Mouse (Mus musculus): Measurements from ENCODE around the gene Dclk1.

The Dclk1 gene

DNA sequence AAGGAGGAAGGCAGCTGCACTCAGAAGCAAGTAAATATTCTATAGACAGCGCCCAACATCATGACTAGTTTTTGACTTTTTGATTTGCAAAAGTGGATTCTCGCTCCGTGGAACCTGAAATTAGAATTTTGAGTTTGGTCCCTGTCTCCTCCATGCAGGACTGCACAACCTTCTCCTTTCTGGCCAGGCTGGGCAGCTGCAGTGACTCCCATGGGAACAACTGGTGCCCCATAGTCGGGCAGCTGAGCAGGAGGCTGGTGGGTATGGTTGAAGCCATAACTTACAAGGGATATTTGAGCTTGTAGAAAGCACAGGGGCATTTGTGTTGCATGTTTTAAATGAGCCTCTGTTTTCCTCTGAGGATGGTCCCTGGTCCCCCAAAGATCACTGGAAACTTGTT, 88.3 kb downstream of the Dclk1 start:
- no peak for DNase-seq (ENCODE audit: extremely low spot score, low read depth, low spot score)

DNA sequence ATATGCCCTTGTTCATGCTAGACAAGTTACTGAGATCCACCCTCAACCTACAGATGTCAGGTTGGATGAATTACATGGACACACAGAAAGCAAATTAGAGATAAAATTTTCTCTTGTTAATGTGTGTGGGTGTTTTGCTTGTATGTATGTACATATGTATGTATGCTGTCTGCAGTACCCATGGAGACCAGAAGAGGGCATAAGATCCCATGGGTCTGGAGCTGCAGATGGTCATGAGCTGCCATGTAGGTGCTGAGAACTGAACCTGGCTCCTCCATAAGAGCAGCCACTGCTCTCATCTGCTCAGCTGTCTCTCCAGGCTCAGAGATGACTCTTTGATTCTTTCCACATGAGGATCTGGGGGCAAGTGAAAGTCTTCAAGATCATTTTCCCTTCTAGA, 89.5 kb downstream of the Dclk1 start:
- DNase-seq (ENCODE audit: extremely low spot score, low read depth, low spot score): no peak

DNA sequence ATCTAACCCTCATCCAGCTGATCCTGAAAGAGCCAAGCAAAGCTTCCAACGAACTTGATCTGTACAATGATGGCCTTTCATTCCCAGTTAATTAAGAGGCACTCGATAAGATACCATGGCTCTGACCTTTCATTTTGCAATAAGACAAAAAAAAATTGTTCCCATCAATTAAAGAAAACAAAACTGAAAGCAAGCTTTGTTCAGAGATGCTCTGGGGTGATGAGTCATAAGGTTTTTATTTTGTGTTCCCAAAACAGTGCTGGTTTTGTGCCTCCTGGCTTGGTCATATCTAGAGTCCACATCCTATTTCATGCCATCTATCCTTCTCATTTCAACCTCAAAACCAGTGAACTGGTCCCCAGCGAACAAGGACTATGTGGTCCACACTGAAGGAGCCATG, 91.3 kb downstream of the Dclk1 start:
- DNase-seq (ENCODE audit: extremely low spot score, low read depth, low spot score): no peak

DNA sequence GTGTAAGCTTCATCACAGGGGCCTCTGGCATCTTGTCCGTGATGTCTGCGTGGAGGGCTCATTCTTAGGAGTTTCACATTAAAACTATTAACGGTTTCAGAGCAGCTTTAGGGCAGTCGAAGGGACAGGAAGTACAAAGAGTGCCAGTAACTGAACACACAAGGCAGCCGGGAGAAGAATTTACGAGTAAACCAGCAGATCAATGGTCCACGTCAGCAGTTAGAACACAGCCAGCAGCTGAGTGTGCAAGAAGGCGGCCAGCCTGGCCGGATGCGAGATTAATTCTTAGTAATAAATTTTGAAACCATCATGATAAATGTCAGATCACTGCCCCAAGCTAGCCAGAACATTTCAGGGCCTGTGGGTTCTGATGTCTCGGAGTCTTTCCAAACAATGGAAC, 94.7 kb downstream of the Dclk1 start:
- no peak for DNase-seq (ENCODE audit: extremely low spot score, low read depth, low spot score)

DNA sequence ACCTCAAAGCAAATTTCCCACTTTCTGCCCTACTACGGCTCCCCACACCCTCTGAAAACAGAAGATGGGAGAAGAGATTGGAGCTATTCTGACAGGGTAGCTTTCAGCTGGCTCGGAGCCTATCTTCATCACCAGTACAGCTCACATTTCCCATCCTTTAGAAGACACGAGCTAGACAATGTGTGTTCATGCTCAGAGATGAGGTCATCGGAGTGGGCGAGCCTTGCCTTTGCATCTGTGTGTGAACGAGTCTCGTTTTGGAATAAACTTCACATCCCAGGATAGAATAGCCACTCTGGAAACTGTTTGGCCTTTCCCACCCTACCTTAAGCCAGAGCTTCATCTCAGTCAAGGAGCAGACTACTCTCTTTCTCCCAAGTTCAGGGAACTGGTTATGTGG, 95.5 kb downstream of the Dclk1 start:
- no peak for DNase-seq (ENCODE audit: extremely low spot score, low read depth, low spot score)

DNA sequence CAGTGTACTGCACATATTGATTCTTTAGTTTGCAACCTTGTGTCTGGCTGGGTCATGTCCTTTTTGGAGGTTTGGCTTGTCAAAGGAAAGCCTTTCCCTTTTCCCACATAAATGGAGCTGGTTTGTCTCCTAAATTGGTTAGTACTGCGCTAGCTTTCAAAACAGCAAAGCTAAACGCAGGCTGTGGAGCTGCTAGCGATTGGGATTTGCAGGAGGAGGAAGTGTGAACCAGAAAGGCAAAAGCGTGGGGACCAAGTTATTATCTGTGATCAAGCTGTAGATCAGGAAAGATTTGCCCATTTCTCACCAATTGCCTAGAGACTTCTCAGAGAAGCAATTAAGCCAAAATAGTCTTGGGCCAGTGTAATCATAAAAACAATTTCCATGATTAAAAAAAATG, 100.3 kb downstream of the Dclk1 start:
- no peak for DNase-seq (ENCODE audit: extremely low spot score, low read depth, low spot score)

DNA sequence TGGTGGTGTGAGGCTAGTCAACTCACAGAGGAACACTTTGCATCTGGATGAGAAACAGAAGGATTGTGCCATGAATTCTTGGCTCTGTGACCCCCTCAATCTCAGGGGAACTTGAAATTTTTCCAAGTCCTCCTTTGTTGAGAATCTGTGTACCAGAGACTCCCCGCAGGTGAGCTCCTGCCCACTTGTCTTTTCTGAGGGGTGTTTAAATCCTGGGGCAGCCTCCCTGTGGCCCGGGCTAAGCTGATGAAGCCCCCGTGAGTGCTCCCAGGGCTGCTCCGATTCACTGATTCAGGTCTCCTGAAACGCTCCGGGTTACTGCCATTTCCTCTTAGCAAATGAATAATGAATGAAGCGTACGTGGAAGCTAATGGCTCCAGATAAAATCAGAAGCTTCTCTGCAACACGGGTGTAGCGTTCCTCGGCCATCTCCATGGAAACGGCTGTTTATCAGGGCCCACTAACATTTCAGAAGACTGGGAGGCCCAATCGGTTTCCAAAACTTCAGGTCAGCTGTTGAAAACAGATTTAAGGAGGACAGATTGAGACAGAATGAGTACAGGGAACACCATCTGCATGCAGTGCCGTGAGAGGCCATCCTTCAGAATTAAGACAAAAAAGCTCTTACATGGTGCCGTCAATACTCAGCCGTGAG, 105.3 kb downstream of the Dclk1 start:
- DNase-seq (ENCODE audit: extremely low spot score, low read depth, low spot score): no peak

DNA sequence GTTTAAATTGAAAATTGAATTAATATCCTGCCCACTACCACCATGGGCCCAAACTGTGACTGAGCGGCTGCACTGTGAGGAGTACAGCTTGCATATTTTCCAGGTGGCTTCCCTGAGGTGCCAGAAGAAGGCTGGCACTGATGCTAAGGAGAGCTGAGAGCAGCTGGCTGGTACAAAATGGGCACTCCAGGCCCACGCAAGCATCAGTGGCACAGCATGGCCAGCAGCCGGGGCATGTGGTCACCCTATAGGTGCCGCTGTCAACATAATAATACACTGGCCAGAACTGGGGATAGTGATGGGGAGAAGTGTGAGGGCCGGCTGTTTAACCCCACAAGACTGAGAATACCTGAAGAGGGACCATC, 105.8 kb downstream of the Dclk1 start:
- no peak for DNase-seq (ENCODE audit: extremely low spot score, low read depth, low spot score)

DNA sequence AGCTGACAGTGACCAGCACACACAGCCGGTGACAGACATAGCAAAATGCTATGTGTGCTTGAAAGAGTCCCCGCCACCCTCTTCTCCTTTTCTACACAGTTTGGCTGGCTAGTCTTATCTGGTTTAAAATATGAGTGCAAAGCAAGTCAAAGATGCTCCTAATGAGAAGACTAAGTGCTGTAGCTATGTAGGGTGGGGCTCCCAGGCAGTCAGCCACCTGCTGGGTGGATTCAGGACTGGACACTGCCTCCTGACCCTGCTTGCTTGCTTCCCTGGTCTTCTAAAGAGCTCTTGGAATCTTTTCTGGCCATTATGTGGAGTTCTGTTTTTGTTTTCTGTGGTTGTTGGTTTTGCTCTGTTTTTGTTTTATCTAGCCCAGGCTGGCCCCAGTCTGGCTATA, 108.0 kb downstream of the Dclk1 start:
- no peak for DNase-seq (ENCODE audit: extremely low spot score, low read depth, low spot score)

DNA sequence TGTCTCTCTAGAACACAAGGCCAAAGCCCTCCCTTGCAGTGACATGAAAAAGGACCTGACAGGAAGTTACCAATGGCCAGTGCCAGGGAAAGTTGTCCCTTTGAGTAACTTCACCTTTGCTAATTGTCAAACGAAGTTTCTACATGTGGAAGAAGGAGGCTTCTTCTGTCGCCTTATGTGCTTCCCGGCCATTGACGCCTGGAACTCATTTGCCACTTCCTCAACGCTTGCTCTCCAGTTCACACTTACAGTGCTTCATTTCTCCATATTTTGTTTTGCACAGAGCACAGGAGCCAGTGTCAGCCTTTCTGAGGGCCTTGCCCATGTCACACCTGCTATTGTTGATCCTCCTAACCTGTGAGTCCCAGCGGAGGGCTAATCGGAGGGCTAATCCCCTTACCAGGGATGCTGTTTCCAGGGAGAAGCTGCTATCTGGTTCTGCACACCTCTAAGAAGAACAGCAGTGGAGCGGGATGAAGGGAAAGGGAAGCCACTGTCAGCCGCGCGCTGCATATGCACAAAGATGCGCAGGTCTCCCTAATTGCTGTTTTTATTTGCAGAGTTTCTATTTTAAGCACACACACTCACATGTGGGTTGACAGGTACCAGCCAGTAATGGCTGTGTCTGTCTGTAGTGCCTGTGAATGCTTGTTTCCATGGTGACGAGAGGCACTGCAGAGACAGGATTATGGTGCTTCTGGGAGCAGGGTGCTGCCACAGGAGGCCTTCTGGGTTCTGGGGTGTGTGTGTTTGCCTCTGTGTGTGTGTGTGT, 109.3 kb downstream of the Dclk1 start:
- no peak for DNase-seq (ENCODE audit: extremely low spot score, low read depth, low spot score)

DNA sequence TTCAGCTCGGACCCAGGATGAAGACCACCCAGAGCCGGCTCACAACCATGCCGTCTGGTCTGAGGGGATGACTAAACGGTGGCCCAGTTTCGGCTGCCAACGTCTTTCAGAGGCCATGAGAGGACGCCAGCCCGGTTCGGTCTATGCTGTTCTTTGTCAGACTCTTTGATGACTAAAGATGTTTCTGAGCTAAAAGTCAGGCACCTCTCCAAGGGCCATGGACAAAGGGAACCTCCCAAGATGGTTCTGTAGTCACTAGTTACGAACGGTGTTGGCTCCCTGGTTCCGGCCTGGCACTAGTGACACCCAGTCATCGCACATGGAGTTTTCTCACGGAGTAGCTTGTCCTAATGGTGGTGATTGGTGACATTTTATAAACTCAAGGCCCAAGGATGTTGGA, 110.4 kb downstream of the Dclk1 start:
- no peak for DNase-seq (ENCODE audit: extremely low spot score, low read depth, low spot score)

DNA sequence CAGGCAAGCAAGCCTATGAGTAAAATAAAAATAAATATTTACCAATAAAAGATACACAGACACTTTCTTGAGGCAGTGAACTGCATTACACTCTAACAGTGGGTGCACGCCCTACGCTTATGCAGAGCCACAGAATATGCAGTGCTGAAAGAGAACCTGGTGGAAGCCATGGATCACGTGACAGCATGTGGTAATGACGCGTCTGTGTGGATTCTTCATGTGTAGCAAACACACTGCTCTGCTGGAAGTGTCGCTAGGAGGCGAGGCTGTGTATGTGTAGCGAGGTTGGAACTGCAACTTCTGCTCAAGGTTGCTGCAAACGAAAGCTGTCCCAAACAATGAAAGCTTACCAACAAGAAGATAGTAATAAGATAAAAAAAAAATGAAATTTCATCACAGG, 111.0 kb downstream of the Dclk1 start:
- DNase-seq (ENCODE audit: extremely low spot score, low read depth, low spot score): no peak

DNA sequence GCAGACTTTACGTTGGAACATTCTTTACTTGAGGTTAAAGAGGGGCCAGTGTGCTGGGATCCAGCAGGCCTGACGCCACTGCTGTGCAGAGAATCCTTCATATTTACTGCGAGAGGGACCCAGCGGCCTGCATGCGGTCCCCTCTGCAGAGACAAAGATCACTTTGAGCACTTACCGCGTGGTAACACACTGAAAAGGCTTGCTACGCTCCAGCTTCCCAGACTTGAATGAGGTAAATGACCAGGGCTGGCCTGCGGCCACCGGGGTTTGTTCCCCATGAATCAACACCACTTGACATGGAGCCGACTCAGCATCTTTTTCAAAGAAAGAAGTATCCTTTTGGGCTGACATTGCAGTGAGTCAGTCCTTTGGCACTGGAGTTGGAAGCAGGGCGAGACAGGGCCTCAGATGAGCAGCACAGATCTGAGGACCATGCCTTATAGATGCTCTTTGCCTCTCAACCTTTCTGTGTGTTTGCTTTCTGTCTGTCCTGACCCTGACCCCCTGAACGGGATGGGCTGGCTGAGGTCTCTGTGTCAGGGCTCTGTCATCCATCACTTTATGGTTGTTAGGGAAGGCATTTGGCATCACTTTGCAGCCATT, 111.8 kb downstream of the Dclk1 start:
- DNase-seq (ENCODE audit: extremely low spot score, low read depth, low spot score): no peak

DNA sequence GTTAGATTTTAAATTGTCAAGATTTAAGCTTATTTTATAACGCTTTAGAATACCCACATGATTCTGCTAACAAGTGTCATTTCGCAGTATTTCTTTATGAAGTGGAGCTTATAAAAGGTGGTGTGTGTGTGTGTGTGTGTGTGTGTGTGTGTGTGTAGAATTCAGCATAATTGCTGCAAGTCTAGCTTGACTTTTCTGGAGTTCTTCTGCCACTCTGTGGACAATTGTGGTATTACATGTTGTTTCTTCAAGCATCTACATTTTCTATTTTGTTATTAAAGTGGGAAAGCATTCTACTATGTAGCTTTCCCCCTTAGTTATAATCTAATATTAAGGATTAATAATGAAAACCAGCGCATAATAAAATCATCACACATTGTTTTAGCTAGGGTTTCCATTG, 112.6 kb downstream of the Dclk1 start:
- DNase-seq (ENCODE audit: extremely low spot score, low read depth, low spot score): peak; percentile 80

DNA sequence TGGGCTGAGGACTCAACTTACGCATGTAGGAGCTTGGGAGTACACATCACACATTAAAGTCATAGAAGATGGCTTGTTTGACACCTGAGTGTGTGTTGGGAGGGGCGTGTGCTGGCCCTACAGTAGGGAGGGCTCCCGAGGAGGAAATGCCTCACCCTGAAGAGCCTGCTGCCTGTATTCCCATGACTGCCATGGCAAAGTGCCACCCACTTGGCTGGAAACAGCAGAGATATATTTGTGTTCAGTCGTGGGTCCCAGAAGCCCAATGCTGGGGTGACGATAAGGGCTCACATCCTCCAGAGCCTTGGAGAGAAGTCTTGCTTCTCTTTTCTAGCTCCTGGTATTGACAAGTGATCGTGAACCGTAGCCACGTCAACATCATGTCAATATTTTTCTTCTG, 116.3 kb downstream of the Dclk1 start:
- no peak for DNase-seq (ENCODE audit: extremely low spot score, low read depth, low spot score)

DNA sequence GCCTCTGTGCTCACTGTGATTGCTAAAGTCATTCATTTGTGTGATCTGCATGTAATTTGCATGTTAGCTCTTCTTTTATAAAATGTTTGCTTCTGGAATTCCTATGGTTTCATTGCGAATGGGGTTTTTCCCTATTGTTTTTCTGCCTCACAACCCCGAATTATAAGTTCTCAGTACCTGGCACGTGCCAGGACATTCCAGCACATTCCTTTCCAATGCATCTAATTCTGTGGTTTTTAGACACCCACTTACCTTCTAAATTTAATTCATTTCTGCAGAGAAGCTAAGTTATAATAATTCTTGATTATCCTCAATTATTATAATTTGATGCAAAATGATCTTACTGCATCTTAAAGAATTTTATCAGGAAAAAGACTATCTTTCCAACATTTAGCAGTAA, 118.7 kb downstream of the Dclk1 start:
- DNase-seq (ENCODE audit: extremely low spot score, low read depth, low spot score): no peak

DNA sequence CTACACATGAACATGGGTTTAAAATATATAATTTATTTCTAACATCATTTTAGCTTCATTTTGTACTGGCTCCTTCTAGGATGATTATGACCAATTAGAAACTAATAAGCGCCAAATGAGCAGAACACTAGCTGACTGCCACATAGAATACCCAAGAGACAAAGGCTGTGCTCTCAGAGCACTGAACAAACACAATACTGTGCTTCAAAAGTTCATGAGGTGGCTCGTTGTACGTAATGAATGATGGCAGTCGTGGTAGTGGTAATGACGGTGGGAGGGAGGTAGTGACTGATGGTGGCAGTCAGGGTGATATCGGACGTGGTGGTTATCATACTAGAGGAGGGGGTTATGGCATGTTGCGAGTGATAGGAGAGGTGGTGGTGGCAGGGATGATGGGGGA, 125.0 kb downstream of the Dclk1 start:
- DNase-seq (ENCODE audit: extremely low spot score, low read depth, low spot score): no peak

DNA sequence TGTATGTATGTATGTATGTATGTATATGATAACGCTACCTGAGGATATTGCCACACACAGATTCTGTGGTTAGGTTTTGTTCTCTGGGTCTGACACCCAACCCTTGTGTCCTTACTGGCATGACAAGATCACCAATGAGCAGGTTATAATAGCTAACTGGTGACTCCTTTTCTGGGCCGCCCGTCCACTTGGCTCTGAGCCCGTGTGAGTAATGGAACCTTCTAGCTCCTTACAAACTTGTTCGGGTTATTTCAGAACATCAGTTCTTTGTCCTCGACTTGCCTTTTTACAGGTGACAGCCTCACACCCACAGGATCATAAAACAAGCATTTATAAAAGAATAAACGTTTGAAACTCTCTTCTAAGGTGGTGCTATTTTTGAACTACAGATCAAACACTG, 127.0 kb downstream of the Dclk1 start:
- DNase-seq (ENCODE audit: extremely low spot score, low read depth, low spot score): no peak

DNA sequence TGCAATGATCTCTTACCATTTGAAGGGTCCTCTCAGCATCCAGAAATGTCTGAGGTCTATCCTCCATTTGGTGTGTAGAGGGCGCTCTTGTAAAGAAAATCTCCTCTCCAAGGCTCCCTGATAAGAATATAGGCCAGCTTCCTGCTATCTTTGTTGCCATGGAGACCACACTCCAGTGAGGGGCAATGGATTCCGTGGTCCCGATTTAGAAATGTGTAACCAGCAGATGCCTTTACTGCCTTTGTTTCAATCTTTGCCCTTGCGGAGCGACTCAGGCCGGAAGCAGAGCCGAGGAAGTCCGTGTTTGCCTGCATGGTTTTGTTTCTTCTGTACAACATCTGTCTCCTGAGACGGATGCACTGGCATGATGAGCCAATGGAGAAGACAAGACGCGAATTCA, 131.5 kb downstream of the Dclk1 start:
- DNase-seq (ENCODE audit: extremely low spot score, low read depth, low spot score): peak; percentile 72

DNA sequence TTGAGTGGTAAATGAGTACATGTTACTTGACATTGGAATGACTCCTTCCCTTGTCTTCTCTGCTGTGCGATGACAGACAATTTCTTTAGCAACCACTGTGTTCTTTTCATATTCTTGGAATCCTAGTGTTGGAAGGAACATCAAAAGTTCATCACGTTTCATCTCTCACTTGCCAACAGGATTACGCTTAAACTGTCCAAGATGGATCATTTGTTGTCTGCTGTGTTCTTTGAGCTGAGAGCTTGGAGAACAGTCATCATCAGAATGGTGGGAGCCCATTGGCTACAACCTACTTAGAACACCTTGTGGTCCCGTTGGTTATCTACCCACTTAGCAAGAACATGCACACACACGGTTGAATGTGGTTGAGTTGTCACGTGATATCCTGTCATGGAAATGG, 136.4 kb downstream of the Dclk1 start:
- DNase-seq (ENCODE audit: extremely low spot score, low read depth, low spot score): no peak

DNA sequence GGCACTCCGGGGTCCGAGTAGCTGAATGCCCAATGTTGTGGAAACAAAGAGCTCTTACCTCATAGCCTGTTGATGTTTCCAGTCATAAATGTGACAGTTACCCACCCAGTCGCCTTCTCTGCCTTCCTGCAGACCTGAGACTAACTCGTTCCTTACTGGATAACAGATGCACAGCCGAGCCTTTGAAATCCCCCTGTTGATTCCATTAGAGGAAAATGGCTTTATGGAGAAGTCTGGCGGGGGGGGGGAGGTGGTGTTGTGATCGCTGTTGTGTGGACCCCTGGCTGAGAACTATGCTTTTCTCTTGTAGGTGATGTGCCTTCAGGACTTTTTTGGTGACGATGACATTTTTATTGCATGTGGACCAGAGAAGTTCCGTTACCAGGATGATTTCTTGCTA, 138.3 kb downstream of the Dclk1 start:
- no peak for DNase-seq (ENCODE audit: extremely low spot score, low read depth, low spot score)

DNA sequence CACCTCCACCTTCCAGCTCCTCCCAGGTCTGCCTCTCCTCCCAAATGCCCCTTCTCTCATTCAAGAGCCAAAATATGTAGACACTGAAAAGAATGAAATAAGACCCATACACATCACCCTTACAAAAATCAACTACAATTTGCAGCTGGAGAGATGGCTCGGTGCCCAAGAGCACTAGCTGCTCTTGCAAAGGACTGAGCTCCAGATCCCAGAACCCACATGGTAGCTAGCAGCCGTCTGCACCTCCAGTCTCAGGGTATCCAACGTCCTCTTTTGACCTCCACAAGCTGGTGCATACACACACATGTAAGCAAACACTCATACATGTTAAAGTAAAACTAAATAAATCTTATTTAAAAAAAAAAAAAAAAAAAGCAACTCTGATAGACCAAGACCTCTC, 150.4 kb downstream of the Dclk1 start:
- DNase-seq (ENCODE audit: extremely low spot score, low read depth, low spot score): no peak

DNA sequence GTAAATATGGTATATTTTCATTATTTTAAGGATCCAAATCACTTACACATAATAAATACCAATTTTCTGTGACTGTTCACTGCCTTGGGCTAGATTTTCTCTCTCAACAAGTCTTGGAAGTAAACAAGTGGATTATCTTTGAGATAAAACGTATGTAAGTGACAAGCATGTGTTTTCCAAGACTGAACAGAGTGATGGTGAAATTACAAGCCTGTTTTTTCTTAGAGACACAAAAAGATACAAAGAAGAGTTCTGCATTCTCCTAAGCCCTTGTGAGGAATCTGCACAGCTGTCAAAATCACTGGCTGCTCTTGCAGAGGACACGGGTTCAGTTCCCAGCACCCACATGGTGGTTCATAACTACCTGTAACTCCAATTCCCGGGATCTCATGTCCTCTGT, 151.4 kb downstream of the Dclk1 start:
- DNase-seq (ENCODE audit: extremely low spot score, low read depth, low spot score): no peak
